Mouse (Mus musculus) limb, embryonic 14.5 days (tissue): ENCODE data around the gene Slc6a2. TPM values are rescaled to one million over a fixed set of nuclear protein-coding genes. Genes with fewer than 3 reads are reported as not detected.

Experiments used
- ATAC-seq: fragments of 200-750 bp; cut with Nextera tagmentation; 2 replicates; pipeline ENCODE4 v1.8.0; 2017; ENCODE audit warnings: low read depth, moderate number of reproducible peaks, moderate TSS enrichment; ENCODE audit not compliant: low FRiP score
- DNase-seq: peaks from one replicate; pipeline ENCODE4 v3.0.0-alpha.2; 2015; ENCODE audit warnings: low spot score
- H3K27ac ChIP-seq: fragments of 300-500 bp; sonication (generic); replicated peaks from 2 replicates; pipeline ENCODE4 v1.5.1; 2014; ENCODE audit warnings: low read depth, mild to moderate bottlenecking, low read length, moderate library complexity, mixed read lengths
- H3K27me3 ChIP-seq: fragments of 300-500 bp; sonication (generic); 2 replicates; pipeline ENCODE4 v1.6.1; 2014; ENCODE audit warnings: low read length, mixed read lengths; ENCODE audit not compliant: control insufficient read depth, insufficient read depth
- H3K36me3 ChIP-seq: fragments of 300-500 bp; sonication (generic); 2 replicates; pipeline ENCODE4 v1.6.1; 2014; ENCODE audit warnings: mild to moderate bottlenecking, low read length, moderate library complexity, mixed read lengths; ENCODE audit not compliant: control insufficient read depth, insufficient read depth
- H3K4me1 ChIP-seq: fragments of 300-500 bp; sonication (generic); 2 replicates; pipeline ENCODE4 v1.6.1; 2014; ENCODE audit warnings: antibody characterized with exemption, low read length, mixed read lengths; ENCODE audit not compliant: control insufficient read depth, insufficient read depth
- H3K4me2 ChIP-seq: fragments of 300-500 bp; sonication (generic); replicated peaks from 2 replicates; pipeline ENCODE4 v1.6.1; 2014; ENCODE audit warnings: low read depth, mild to moderate bottlenecking, low read length, moderate library complexity; ENCODE audit not compliant: severe bottlenecking
- H3K4me3 ChIP-seq: fragments of 300-500 bp; sonication (generic); replicated peaks from 2 replicates; pipeline ENCODE4 v1.5.1; 2014; ENCODE audit warnings: low read length
- H3K9ac ChIP-seq: fragments of 300-500 bp; sonication (generic); 2 replicates; pipeline ENCODE4 v1.6.1; 2014; ENCODE audit warnings: mild to moderate bottlenecking, low read depth, low read length, moderate library complexity; ENCODE audit not compliant: severe bottlenecking
- H3K9me3 ChIP-seq: fragments of 300-500 bp; sonication (generic); 2 replicates; pipeline ENCODE4 v1.6.1; 2016; ENCODE audit warnings: low read length; ENCODE audit not compliant: control insufficient read depth
- POLR2A ChIP-seq: fragments of 200-500 bp; IDR thresholded peaks from 2 replicates; pipeline ENCODE4 v1.8.0; 2012; ENCODE audit warnings: inconsistent platforms, mild to moderate bottlenecking, moderate library complexity, borderline replicate concordance; ENCODE audit not compliant: insufficient read depth, insufficient read length; ENCODE audit errors: extremely low read depth
- WGBS: fragments of 180-500 bp; shearing (Covaris S2); extraction: QIAGEN DNeasy Blood & Tissue Kit; methylation state at CpG from one replicate; pipeline ENCODE4 v1.1.7; 2014; 5-methylcytosine and 5-hydroxymethylcytosine counted together
- microRNA-seq: library from miRNA; unstranded; fragments of <30 nt; microRNA quantifications from one replicate; pipeline ENCODE4, GENCODE M21; 2016
- polyA plus RNA-seq, 2 experiments: library from polyadenylated mRNA; depleted of rRNA in 1 of 2; stranded (reverse) in 1 of 2; unstranded in 1 of 2; fragments of >200 nt; fragmentation: Nextera tagmentation in 1 of 2; extraction: Ambion mirVana in 1 of 2; gene quantifications; 2 replicates each; pipeline versions ENCODE4 v1.2.1 to v1.2.3; 2012 to 2014

Gene Slc6a2
- polyA plus RNA-seq, 2 experiments: 0.22 to 0.23 TPM

DNA sequence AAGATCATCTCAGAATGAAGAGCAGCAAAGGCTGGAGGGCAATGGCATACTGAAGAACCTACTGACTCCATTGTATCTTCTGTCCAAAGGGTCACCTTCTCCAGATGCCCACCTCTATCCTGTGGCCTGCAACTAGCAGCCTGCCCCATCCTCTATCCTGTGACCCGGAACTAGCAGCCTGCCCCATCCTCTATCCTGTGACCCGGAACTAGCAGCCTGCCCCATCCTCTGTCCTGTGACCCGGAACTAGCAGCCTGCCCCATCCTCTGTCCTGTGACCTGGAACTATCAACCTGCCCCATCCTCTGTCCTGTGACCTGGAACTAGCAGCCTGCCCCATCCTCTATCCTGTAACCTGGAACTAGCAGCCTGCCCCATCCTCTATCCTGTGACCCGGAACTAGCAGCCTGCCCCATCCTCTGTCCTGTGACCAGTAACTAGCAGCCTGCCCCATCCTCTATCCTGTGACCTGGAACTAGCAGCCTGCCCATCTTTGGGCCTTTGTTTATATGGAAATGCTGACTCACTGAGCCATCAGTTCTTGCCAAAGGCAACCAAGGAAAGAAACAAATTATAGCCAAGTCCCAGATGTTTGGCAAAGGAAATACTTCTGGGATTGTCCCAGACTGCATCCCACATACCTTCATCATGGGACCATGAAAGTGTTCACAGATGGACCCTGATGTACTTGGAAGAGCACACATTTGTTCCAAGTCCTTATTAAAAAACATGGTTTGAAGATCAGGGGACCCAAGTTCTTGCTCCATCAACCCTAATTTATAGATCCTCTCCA, 81.1 kb downstream of the Slc6a2 start:
- no peaks in the 10 kb centered on the region for H3K27me3 ChIP-seq
- no peak for TF ChIP-seq POLR2A
- H3K4me1 ChIP-seq: no peaks in the 10 kb centered on the region
- H3K9ac ChIP-seq: no peak overlapping the region
- ATAC-seq (no peak), DNase-seq (peak; percentile 14)
- H3K9me3 ChIP-seq: no peaks in the 10 kb centered on the region
- no peak overlapping the region for H3K4me2 ChIP-seq
- no peaks in the 10 kb centered on the region for H3K36me3 ChIP-seq
- no peak overlapping the region for H3K27ac ChIP-seq
- no peak overlapping the region for H3K4me3 ChIP-seq
- 85% methylated on average over 4 of the region's 4 CpGs for WGBS

DNA sequence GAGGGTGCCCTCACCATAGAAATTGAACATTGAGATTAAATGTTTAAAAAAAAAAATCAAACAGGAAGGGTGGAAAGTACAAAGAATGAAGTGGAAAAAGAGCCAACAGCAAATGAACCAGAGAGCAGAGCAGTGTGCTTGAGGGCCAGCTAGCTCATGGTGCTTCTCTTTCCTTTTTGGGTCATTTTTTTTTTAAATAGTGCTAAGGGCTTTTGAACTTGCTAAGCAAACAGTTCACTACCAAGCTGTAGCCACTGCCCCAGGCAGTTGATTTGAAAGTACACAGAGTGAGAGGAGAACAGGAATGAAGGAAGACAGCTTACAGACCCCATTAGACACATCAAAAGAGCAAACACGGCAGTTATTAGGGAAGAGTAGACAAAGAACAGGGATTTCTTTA, 83.2 kb downstream of the Slc6a2 start:
- Histone ChIP-seq H3K9me3 (no peaks in the 10 kb centered on the region), H3K4me3 (no peak overlapping the region), H3K4me2 (no peak overlapping the region), H3K27me3 (no peaks in the 10 kb centered on the region), H3K4me1 (no peaks in the 10 kb centered on the region), H3K27ac (no peak overlapping the region), H3K36me3 (no peaks in the 10 kb centered on the region), H3K9ac (no peak overlapping the region)
- DNase-seq (no peak), ATAC-seq (no peak)
- TF ChIP-seq POLR2A: no peak
- WGBS: 26% methylated on average over 1 of the region's 1 CpGs

GRCm38 (mm10) chr8:93048092-93048491, 88.2 kb downstream of the Slc6a2 start, which contains the start of gene Ces1a:
Ces1a (minus strand) TSS chr8:93048192.
- no peaks in the 10 kb centered on the region for H3K9me3 ChIP-seq
- no peak for TF ChIP-seq POLR2A
- no peaks in the 10 kb centered on the region for H3K4me1 ChIP-seq
- H3K9ac ChIP-seq: no peak within 1 kb of the TSS
- no peak for DNase-seq
- H3K4me3 ChIP-seq: no peak within 1 kb of the TSS
- no peak within 1 kb of the TSS for H3K4me2 ChIP-seq
- H3K27ac ChIP-seq: no peak within 1 kb of the TSS
- ATAC-seq: no peak
- no peaks in the 10 kb centered on the region for H3K36me3 ChIP-seq
- WGBS: 44% methylated on average over 3 of the region's 3 CpGs
- H3K27me3 ChIP-seq: no peaks in the 10 kb centered on the region

GRCm38 (mm10) chr8:93048510-93049416, 88.9 kb downstream of the Slc6a2 start:
- DNase-seq (peak; percentile 6), ATAC-seq (no peak)
- no peak for TF ChIP-seq POLR2A
- H3K9me3 ChIP-seq: no peaks in the 10 kb centered on the region
- no peak overlapping the region for H3K4me3 ChIP-seq
- no peak overlapping the region for H3K27ac ChIP-seq
- no peak overlapping the region for H3K4me2 ChIP-seq
- WGBS: 46% methylated on average over 4 of the region's 4 CpGs
- no peaks in the 10 kb centered on the region for H3K27me3 ChIP-seq
- H3K36me3 ChIP-seq: no peaks in the 10 kb centered on the region
- no peak overlapping the region for H3K9ac ChIP-seq
- H3K4me1 ChIP-seq: no peaks in the 10 kb centered on the region

Small RNA genes lying within 50 kb of the gene (microRNA-seq; reads per million reads assigned to microRNA genes)
- gene Gm22151: not detected

Other genes starting within 250 kb of the Slc6a2 start
- 295 and 361 TPM in 2 replicates for gene Mmp2, start 132.8 kb upstream of the Slc6a2 start, polyA plus RNA-seq (2012; rRNA removed)
- gene Mmp2, start 132.8 kb upstream of the Slc6a2 start, polyA plus RNA-seq (2014; fragmentation: Nextera tagmentation; extraction: Ambion mirVana): 338 and 372 TPM in 2 replicates
- 10.6 and 11.2 TPM in 2 replicates for gene Lpcat2, start 104.7 kb upstream of the Slc6a2 start, polyA plus RNA-seq (2012; rRNA removed)
- 13.7 and 14.7 TPM in 2 replicates for gene Lpcat2, start 104.7 kb upstream of the Slc6a2 start, polyA plus RNA-seq (2014; fragmentation: Nextera tagmentation; extraction: Ambion mirVana)
- gene Capns2, start 58.7 kb upstream of the Slc6a2 start, polyA plus RNA-seq (2012; rRNA removed): 23.8 and 34.3 TPM in 2 replicates
- 35.8 and 52.5 TPM in 2 replicates for gene Capns2, start 58.7 kb upstream of the Slc6a2 start, polyA plus RNA-seq (2014; fragmentation: Nextera tagmentation; extraction: Ambion mirVana)
- gene Ces1a, start 88.1 kb downstream of the Slc6a2 start, polyA plus RNA-seq (2012; rRNA removed): 0.04 TPM in 1 of 2 replicates, not detected in the other
- gene Ces1a, start 88.1 kb downstream of the Slc6a2 start, polyA plus RNA-seq (2014; fragmentation: Nextera tagmentation; extraction: Ambion mirVana): not detected in 2 replicates
- gene Ces1b, start 119.9 kb downstream of the Slc6a2 start, polyA plus RNA-seq (2012; rRNA removed): not detected in 2 replicates
- not detected in 2 replicates for gene Ces1b, start 119.9 kb downstream of the Slc6a2 start, polyA plus RNA-seq (2014; fragmentation: Nextera tagmentation; extraction: Ambion mirVana)
- gene Ces1c, start 171.2 kb downstream of the Slc6a2 start, polyA plus RNA-seq (2012; rRNA removed): not detected in 2 replicates
- not detected in 2 replicates for gene Ces1c, start 171.2 kb downstream of the Slc6a2 start, polyA plus RNA-seq (2014; fragmentation: Nextera tagmentation; extraction: Ambion mirVana)
- gene Ces1d, start 237.8 kb downstream of the Slc6a2 start, polyA plus RNA-seq (2012; rRNA removed): 0.17 and 0.20 TPM in 2 replicates
- 0.48 TPM in 1 of 2 replicates, not detected in the other for gene Ces1d, start 237.8 kb downstream of the Slc6a2 start, polyA plus RNA-seq (2014; fragmentation: Nextera tagmentation; extraction: Ambion mirVana)